Mouse (Mus musculus) lung, postnatal 0 days (tissue): ENCODE results near the gene Il1rl2.

Experiments
- CTCF ChIP-seq: IDR thresholded peaks from 2 replicates; pipeline ENCODE4 v1.5.1; 2016; ENCODE audit warnings: antibody characterized with exemption, mild to moderate bottlenecking
- EP300 ChIP-seq: IDR thresholded peaks from 2 replicates; pipeline ENCODE4 v1.6.1; 2016; ENCODE audit warnings: antibody characterized with exemption, mild to moderate bottlenecking, control low read depth

DNA sequence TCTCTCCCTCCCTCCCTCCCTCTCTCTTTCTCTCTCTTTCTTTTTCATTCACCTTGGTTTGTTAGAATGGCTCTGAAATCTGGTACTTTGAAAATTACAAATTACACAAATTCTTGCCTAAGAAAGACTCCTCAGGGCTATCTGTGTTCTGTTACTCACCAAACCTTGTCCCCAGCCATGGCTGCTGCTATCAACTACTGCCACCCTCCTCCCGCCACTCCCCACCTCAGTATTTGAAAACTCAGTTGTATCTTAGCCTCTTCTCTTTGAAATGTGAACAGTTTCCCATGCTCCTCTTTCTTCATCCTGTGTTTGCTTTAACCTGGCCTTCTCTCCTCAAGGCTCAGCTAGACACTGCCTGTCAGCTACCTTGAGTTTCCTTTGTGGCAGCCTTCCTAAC is 5.1 kb downstream of the Il1rl2 start:
- no peak for TF ChIP-seq CTCF
- TF ChIP-seq EP300, result no peak
